Mouse (Mus musculus): Measurements from ENCODE around the gene Cped1.
"Not testable (repeated sequence)": the region's sequence is repeated elsewhere in the genome, so short reads cannot be mapped to it uniquely, and the experiment has no call there.

The Cped1 gene

DNA sequence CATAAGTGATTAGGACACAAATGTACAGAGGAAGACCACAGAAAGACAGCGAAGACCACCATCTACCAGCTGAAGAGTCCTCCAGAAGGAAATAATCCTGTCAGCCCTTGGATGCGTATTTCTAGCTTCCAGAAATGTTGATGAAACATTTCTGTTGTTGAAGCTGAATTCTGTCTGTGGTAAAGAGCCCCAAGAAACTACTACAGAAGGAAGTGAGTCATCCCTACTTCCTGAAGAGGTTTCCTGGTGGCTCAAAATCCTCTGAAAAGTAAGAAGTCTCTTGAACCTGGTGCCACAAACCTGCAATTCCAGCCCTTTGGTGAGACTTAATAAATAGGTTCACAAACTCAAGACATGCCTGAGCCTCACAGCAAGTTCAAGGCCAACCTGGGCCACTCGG, 245.5 kb downstream of the Cped1 start:
- no peak for DNase-seq (ENCODE audit: low spot score)

DNA sequence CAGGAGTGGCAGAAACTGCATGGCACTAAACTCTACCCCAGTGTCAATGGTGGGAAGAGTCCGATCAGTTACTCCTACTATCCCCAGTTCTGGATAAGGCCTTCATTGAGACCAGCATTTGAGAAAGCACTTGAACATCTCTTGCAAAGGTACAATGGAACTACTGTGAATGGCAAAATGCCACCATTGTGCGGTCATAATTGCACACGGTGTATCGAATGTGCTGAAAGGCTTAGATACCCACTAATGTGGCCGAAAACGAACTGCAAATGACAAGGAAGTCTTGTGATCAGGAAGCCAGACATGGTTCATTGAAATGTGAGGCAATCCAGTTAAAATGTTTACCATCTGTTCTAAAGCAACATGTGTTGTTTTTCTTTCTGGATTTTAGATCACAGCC, 247.8 kb downstream of the Cped1 start:
- DNase-seq (ENCODE audit: low spot score), result peak; percentile 28

DNA sequence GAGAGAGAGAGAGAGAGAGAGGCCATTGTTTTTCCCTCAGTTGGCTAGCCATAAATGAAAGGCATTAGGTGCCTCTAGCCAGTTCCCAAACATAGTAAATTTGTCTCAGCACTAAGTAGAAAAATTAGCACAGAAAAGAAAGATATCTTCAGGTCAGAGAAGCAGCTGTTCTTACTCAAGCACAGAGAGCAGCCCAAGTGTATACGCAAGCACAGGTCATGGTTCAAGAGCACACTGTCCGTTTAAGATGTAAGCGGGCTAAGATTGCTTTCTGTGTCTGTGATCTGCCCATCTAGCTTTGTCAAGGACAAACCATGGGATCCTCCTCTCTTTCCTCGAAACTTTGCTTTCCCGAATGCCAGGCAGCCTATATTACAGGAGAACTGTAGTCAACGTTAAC, 249.4 kb downstream of the Cped1 start:
- no peak for DNase-seq (ENCODE audit: low spot score)

DNA sequence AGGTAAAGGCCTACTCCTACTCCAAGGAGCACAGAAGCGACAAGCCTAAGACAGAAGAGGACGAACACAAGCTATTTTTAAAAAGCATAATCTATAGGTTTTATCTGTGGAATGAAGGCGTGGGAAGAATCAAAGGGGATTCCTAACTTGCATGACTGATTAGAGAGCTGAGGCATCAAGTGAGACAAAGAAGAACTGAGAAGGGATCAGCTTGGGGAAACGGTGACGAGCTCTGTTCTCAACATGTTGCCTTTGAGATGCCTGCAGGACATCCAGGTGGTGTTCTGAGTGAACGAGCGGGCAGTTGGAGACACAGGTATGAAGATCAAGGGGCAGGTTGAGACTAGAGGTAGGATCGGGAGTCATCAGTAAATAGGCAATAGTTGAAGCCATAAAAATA, 257.6 kb downstream of the Cped1 start:
- no peak for DNase-seq (ENCODE audit: low spot score)

DNA sequence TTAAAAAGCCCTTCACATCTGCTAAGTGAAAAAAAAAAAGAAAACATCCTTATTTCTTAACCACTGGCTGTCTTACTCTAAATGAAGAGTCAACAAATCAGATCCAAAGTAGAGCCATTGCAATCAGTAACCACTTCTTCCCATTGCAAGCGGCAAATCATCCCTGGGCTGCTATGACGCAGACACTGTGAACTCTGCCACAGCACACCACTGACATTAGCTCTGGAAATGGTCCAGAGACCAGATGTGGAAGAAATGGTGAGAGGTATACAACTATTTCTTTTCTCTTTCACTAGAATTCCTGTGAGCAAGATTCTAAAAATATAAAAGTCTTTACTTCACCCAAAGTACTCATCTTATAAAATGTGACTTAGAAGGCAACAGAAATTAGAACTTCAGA, 261.0 kb downstream of the Cped1 start:
- no peak for DNase-seq (ENCODE audit: low spot score)

DNA sequence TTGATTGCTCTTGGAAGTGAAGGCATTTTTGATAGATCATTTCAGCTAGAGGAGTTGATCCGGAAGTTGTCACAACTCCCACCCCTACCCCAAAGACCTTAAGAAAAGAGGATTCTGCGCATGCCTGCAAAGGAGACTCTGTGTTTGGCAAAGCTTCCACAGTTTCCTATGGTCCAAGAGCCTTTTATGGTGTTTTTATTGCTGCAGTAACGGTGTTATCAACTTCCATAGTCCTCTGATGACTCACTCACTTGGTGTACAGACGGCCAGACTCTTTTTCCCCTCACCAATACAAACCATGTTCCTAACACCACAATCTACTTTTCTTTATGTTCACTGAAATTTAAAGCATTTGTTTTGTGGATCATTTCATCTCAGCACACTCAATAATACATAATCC, 273.1 kb downstream of the Cped1 start:
- no peak for DNase-seq (ENCODE audit: low spot score)

DNA sequence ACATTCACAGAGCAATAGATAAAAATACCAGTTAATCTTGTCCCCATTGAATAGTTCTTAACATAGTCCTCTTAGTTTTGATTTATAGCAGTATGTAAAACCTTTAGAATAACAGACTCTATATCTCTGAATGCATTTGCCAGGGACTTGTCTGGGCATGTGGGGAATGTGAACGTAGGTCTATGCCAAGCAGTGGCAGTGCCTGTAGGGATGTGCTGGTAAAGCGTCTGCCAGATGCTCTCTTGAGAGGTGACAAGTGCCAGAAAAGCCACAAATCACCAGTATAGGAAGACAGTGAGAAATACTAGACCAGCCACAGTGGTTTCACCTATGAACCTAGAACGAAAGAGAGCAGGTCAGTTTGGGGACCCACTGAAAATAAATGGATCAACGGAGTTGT, 276.8 kb downstream of the Cped1 start:
- no peak for DNase-seq (ENCODE audit: low spot score)

DNA sequence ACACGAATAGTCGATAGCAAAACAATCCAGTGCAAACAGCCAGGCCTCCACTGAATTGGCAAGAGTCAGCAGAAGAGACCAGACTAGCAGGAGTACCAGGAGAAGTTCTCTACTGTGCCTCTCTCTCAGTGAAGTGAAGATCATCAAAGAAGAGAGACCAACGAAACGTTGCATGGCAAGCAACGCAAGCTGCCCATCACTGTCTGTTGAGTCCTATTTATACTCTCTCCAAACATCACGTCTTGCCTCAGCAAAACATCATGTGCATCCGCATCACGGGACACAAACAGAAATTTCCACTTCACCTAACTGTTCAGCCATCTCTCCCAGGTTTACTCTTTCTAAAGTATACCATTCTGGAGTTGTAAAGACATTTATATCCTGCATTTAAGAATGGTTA, 278.4 kb downstream of the Cped1 start:
- not testable (repeated sequence) for DNase-seq (ENCODE audit: low spot score)

DNA sequence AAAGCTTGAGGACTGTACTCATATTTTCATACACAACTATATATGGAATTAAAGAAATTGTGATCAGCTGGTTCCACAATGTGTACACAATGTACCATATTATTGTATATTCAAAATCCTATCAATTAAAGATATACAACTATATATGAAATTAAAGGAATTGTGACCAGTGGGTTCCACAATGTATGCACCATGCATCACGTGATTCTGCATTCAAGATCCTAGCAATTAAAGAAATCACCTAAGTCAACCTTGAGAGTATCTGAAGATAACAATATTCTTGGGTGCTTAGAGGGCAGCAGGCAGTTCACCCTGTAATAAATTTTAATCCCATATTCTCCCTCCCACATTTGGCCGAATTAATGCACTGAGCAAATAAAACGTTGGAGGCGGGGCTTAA, 280.3 kb downstream of the Cped1 start:
- no peak for DNase-seq (ENCODE audit: low spot score)

DNA sequence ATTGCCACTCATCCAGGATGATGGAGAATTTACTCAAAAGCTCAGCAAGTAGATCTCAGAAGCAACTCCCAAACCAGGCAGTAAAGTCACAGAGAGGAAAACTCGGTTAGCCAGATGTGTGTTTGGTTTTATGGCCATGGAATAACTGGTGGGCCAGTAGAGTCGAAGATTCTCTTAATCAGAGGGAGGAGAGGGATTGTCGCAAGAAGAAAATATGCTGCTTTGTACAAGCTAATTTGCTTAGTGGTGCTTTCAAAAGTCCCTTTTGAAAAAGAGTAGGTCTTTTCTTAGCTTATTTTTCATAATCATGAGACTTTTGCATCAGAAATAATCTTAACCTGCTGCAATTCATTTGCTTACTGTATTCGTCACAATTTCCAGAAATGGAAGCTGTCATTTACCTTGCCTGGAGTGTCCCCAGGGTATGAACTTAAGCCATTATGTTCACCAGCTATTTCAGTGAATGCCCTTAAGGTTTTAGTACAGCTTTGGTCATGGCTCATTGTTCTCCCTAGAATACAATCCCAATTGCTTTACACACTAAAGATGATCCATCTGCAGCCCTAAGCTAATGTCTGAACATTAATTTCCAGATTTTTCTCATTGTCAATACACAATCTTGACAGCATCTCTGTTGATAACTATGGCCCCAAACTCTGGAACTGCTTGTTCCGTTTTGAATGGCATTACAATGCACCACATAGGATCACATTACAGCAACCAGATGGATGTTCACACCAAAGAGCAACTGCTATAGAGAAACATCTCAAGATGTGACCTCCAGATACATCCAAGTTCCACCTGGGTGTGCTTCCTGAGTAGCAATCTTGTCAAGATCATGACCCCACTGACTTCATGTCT, 282.3 kb downstream of the Cped1 start:
- no peak for DNase-seq (ENCODE audit: low spot score)

DNA sequence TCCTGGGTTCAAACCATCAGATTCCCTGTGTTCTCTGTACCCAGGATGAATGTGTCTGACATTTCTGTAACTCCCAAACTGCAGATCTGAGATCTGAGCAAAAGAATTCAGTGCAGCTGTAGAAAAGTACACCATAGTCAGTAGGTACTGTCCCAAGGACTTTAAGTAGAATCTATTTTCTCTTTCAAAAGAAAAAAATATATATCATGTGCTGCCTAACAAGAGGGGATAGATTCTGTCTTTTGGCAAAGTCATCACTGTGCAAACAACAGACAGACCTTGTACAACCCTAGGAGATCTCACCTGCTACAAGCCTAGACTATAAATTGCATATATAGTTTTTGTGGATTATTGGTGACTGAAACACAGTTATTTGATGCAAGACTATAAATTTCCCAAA, 283.0 kb downstream of the Cped1 start:
- no peak for DNase-seq (ENCODE audit: low spot score)

DNA sequence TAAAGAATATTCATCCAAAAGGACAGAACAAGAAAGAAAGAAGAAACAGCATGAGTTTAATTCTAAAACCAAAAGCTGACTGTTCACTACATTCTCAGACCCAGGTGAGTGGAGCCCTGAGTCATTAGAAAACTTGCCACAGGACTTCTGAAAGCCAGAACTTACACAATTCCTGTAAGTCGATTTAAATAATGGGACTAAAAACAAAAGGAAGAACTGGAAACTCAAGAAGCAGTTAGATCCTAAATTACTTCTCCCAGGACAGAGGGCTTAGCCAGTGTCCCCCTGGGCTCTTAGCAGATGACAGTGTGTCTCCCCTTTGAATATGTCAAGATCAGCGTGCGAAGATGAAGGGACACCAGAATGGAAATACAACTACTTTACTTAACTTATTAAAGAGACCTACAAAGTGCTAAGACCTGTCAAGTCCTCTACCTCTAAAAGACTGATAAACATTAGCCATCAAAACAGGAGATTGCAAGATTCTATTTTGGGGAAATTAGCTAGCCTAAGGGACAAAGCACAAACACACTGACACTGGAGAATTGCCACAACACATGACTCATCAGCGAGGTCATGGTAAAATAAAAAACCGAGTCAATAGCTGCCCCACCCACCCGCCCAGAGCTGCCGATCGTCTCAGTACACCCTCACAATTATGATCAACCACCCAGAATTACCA, 284.3 kb downstream of the Cped1 start:
- no peak for DNase-seq (ENCODE audit: low spot score)

DNA sequence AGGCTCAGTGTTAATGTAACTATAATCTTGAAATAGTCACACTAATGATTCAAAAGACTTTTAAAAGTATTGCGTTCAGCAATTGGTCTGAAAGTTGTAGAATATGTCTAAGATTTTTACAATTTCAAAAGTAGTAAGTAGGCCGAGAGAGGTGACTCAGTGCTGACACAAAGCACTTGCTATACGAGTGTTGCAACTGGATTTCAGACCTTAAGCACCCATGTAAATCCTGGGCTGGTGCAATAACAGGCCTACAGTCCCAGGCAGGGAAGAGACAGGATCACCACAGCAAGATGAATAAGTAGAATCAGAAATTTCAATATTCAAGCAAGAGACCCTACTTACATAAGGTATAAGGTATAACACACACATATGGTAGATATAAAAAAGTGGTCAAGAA, 292.2 kb downstream of the Cped1 start:
- no peak for DNase-seq (ENCODE audit: low spot score)

DNA sequence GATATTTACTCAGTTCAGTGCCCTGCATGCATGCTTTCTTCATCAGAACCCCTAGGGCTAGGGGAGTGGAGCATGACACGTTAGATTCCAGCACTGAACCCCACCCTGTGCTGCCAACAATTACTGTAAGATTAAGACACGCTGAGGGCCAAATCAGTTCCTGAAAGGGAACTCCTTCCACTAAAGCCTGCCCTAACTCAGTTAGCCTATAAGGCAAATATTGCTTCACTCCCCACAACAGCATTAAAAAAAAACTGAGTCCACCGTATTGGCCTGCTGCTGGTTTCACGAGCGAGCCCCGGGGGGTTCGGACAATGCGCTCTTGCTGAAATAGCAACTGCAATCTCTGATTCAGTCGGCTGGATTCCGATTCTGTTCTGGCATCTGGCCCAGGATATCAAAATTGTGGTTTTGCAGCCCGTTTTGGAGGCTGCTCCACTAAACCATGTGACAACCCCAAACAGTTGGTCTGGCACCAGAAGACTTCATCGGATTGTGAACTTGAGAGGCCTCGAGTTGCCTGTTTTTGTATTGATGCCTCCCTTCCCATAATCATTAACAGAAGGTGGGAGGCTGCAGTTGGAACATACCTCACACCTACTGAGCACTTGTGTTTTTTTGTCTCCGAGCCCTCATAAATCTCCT, 294.6 kb downstream of the Cped1 start:
- no peak for DNase-seq (ENCODE audit: low spot score)

DNA sequence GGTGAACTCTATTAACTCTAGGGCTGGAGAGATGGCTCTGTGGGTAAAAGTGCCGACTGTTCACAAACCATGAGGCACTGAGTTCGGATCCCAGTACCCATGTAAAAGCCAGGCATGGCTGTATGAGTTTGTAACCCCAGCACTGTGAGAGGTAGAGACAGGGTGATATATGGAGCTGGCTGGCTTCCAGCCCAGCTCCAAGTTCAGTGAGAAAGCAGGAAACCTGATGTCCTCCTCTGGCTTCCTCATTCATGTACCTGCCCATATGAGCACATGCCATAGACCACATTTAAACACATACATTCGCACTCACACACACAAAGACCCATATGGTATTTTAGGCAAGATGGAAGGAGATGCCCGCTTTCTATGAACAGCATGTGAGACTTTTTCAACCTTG, 296.7 kb downstream of the Cped1 start:
- no peak for DNase-seq (ENCODE audit: low spot score)

DNA sequence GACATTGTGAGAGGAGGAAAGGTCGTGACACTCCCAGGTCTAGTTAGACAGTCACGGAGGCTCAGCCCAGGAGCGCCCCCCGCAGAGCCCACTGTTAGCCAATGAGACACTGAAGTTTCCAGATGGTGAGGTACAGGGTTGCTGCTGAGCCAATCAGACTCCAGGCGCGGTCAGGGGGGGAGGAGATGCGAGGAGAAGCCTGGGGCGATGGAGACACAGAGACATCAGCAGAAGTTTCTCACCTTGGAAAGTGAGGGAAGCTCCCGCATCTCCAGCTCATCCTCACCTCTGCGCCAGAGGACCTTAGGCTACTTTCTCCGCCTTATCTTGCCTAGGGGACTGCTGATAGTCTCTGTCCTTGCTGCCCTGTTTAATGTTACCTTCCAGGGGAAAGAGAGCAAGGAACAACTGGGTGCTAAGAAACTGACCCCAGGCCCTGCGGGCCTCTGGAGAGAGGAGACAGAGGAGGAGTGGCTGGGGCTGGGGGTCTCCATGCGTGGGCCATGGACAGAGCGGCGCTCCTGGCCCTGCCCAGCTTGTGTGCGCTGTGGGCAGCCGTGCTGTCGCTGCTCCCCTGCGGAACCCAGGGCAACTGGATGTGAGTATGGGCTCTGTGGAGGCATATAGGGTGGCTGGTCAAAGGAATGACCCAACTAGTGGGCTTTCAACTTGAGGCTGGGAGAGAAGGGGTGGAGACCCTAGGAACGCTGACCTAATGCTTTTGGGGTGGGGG, 302.5 kb downstream of the Cped1 start, which contains the start of gene Wnt16:
Gene Wnt16, plus strand, starts transcription at position 224 of the 733 bp plus-strand sequence.
- peak; percentile 68 for DNase-seq (ENCODE audit: low spot score)

DNA sequence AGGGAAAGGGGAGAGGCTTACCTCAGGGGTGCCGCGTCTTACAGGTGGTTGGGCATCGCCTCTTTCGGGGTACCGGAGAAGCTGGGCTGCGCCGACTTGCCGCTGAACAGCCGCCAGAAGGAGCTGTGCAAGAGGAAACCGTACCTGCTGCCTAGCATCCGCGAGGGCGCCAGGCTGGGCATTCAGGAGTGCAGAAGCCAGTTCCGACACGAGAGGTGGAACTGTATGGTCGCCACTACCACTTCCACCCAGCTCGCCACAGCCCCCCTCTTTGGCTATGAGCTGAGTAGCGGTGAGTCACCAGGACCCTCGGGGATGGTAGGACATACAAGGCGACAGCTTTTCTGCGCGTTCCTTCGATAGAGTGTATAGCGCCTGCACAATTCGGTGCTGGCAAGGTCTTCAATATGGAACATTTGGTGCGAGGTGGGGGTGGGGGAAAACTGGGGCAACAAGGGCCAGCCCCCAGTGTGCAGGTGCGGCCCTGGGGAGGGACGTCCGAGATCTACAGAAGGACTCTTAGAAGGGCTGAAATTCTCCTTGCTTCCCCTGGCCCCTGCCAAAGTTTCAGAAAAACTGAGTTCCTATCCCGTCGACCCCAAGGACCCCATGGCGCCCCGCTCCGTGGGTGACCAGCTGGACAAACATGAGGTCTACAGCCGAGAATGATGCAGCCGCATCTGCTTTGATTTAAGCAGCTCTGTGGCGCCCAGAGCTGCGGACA, 303.2 kb downstream of the Cped1 start:
- peak; percentile 74 for DNase-seq (ENCODE audit: low spot score)

DNA sequence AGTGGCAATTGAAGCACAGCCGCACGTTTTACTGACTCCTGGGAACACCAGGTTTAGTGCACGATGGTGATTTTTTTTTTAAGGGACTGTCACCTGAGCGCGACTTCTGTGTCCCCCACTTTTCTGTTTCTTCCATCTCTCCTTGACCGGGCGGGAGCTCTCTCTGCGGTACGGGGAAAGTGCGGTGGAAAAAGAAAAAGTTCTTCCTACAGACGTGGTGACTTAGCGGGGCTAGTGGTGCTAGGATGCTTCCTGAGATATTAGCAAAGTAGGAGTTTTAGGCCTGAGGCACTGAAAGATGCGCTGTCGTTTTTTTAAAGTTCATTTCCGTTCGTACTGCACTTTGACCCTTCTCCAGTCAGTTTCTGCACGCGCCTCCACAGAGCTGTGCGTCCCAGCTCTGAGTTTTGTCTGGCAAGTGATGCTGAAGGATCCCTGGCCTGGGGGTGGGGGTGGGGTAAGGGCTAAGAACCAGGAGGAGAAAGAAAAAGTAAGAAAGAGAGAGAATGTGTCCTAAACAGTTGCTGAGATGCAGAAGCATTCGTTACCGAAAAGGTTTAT, 303.8 kb downstream of the Cped1 start:
- peak; percentile 60 for DNase-seq (ENCODE audit: low spot score)

DNA sequence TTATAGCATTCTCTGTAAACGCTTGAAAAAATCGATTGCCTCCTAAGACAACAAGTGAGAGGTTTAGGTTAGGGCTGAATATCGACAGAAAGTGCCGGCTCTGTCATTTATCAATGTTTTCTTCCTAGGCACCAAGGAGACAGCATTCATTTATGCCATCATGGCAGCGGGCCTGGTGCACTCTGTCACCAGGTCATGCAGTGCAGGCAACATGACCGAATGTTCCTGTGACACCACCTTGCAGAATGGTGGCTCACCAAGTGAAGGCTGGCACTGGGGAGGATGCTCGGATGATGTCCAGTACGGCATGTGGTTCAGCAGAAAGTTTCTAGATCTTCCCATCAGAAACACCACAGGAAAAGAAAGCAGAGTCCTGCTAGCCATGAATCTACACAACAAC, 305.1 kb downstream of the Cped1 start:
- DNase-seq (ENCODE audit: low spot score), result no peak

DNA sequence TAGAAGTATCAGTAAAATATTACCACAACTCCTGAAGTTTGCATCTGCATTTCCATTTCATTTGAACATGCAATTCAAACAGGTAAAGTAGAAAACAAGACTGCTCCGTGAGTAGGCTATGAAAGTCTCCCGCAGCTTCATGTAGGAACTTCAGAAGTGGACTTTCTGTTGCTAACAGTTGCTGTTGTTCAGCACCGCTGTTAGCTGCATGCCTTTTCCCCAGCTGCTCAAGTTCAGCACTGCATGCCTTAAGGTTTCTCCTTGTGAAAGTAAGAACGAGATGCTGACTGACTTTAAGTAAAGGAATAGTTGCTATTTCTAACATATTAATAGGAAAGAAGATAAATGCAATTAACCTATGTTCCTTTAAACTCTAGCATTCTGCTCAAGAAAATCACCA, 306.3 kb downstream of the Cped1 start:
- no peak for DNase-seq (ENCODE audit: low spot score)

DNA sequence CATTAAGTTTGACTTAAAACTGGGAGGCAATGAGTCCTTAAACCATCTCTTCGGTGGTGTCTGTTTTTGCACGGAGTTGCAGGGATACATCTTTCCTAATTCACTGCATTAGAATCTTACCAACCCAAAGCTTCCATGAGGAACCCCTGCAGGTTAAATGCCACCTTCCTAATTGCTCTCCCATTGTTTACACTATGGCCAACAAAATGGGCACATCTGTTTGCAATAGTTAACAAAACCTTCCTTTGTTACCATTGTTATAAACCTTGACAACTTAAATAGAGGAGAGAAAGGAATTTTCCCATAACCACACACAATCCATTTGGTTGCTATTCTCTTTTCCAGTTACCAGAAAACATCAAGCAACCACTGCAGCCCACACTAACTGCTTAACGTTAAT, 308.2 kb downstream of the Cped1 start:
- no peak for DNase-seq (ENCODE audit: low spot score)

Measured in embryo, embryonic 10 days (tissue).